Mouse (Mus musculus): Measurements from ENCODE around the gene Patz1.

DNA sequence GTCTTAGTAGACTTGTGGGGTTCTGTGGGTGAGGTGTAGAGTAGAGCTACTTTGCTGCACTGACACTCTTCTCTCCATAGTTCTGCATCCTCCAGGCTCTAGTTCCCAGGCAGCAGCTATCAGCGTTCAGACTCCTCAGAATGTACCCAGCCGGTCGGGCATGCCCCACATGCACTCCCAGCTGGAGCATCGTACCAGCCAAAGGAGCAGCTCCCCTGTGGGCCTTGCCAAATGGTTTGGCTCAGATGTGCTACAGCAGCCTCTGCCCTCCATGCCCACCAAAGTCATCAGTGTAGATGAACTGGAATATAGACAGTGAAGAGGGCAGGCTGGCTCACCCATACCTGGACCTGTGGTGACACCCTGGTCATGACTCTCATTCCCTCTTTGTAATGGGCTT lies 44.9 kb upstream of the Patz1 start:
- TF ChIP-seq POLR2A (IDR thresholded peaks at IDR 0.05; ENCODE audit: borderline replicate concordance, control insufficient read depth, low read depth, low read length), result no peak
- no peak for TF ChIP-seq CTCF (IDR thresholded peaks at IDR 0.05; ENCODE audit: control insufficient read depth, insufficient read depth, low read length)
